Mouse (Mus musculus) lung, adult 2 months (tissue): ENCODE measurements around the gene Mrps18b.

Experiments
- CTCF ChIP-seq: fragments of 200-500 bp; IDR thresholded peaks from 2 replicates; pipeline ENCODE4 v1.5.1; 2011; ENCODE audit warnings: mild to moderate bottlenecking, low read length, control low read depth; ENCODE audit not compliant: insufficient read depth
- POLR2A ChIP-seq: fragments of 200-500 bp; IDR thresholded peaks from 2 replicates; pipeline ENCODE4 v1.6.1; 2011; ENCODE audit warnings: low read depth, mild to moderate bottlenecking, control low read depth, low read length, borderline replicate concordance; ENCODE audit errors: extremely low read depth

DNA sequence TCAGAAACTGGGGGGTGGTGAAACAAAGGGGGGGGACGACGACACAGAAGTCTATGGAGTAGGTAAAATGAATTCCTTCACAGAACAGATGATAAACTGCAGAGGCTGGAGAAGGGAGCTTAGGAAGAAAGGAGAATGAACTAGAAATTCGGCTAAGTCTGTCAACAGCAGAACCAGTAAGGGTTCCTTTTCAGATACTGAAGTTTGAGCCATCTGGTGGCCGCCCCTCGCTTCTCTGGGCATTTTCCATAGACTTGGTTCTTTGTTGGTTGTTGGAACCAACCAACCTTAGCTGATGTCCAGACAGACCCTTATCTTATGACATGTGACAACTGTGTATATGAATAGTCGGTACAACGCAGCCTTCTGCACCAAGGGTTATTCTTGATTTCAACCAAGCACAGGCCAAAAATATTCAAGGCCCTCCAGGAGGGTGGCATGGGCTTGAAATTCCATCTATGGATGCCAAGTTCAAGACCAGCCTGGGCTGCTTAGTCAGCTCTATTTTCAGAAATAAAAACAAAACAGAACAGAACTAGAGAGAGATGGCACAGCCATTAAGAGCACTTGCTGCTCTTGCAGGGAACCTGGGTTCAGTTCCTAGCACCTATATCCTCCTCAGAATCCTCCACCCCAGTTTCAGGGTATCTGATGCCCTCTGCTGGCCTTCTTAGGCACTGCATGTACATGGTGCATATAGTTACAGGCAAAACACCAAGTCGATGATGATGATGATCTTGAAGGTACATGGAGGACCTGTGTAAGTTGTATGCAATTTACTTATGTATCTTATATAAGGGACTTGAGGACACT lies 45.1 kb downstream of the Mrps18b start:
- TF ChIP-seq CTCF: peak; percentile 38
- no peak for TF ChIP-seq POLR2A
